Mouse (Mus musculus) adrenal gland, postnatal 25 days (tissue): ENCODE measurements around the gene Usp9x. TPM values are rescaled to one million over a fixed set of nuclear protein-coding genes. Genes with fewer than 3 reads are reported as not detected.
A peak's percentile ranks its signal among the peaks of the same experiment; 100 is the strongest.

Experiments used
- DNase-seq: peaks from one replicate; pipeline ENCODE4 v3.0.0; 2021; ENCODE audit warnings: mixed read lengths
- total RNA-seq: library from RNA; stranded (reverse); gene quantifications from 2 replicates; pipeline ENCODE4 v1.2.3, GENCODE M21; 2021

The Usp9x gene
- total RNA-seq, 1 experiment from 2014 or later: 186 TPM

DNA sequence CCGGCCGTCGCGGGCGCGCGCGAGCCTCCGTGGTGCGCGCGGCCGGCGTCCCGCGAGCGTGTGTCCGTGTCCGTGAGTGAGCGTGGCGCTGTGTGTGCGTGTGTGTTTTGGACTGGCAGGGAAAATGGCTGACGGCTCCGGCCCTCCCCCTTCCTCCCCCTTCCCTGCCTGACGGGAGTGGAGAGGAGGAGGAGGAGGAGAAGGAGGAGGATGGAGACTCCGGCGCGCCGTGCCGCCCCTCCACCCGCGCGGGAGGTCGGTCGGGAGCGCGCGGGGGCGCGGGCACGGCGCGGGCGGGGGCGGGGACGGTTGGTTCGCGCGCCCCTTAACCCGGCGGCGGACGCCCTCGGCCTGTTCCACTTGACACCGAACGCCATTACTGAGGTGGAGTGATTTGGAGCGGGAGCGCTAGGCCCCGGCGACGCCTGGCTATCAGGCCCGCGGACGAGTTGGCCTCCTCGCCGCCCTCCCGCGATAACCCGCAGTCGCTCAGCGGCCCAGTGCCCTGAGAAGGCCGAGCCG lies 1.2 kb downstream of the Usp9x start:
- peak; percentile 73 for DNase-seq

DNA sequence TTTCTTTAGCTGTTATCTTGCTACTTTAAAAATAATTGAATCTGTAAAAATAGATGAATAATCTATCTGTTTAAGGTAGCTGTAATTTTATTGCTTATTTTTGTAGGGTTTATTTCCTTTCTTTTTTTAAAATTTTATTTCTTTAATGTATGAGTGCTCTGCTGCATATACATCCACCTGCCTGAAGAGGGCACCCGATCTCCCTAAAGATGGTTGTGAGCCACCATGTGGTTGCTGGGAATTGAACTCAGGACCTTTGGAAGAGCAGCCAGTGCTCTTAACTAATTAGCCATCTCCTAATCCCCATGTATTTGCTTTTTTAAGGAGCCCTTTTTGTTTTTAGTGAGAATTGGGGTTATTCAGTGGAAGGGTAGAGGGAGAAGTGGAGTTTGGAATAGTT lies 14.3 kb downstream of the Usp9x start:
- no peak for DNase-seq

DNA sequence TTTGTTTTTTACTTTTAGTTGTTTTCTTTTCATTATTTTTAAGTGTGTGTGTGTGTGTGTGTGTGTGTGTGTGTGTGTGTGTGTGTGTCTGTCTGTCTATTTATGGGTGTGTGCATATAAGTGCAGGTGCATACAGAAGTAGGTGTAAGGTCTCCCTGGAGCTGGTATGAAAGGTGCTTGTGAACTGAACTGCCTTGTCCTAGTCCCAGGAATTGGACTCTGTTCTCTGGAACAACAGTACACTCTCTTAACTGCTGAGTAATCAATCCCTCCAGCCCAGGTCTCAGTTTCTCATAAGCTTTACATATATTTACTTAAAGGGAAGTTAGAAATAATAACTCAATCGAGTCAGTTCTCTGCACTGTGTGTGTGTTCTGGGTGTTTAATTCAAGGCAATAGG lies 25.7 kb downstream of the Usp9x start:
- no peak for DNase-seq

DNA sequence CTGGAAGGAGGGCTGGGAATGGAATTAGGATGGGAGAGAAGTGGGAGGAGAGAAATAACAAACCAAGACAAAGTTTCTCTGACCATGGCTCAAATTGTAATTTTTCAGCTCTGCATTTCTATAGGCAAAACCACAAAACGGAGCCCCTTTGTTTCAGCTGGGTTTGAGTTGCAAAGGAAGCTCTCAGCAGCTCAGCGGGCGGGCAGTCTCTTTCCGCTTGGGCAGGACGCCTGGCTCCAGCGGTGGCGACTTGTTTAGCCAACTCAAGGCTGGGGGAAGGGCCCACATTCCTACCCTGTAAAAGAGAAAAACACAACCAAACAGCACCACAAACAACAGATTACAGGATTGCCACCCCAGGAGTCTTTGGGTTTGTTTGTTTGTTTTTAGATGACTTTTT lies 135.2 kb downstream of the Usp9x start:
- peak; percentile 8 for DNase-seq

DNA sequence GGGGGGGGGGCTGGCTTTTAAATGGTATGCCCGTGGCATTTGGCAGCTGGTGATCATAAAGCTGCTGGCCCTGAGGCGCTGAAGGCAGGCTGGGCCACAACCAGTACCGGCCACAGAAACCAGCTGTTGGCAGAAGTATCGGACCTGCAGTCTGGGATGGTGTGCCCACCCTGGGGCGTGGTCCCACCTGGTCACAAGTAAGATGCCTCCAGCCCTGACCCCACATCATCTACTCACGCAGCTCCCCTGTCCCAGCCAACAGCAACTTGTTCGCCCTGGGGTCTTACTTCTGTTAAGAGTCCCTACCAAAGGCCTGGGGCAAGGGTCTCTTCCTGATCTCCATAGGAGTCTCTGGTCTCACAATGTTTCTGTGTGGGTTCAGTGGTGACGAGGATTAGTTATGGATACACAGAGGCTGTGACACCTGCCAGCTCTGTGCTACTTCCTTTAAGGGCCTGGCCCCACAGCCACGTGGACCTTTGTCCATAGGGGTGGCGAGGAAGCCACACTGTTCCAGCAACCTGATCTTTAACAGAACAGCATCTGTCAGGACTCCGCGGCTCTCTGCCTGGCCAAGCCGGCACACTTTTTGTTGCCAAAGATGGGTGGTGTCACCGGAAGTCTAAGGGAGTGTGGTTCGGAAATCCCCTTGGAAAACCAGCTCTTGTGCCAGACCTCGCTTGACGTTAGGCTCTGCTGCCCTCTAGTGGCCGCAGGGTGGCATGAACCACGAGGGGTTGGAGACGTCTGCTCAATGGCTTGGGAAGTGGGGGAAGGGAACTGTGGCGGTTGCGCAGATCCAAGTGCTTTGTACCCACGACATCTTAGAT lies 136.4 kb downstream of the Usp9x start:
- peak; percentile 83 for DNase-seq

DNA sequence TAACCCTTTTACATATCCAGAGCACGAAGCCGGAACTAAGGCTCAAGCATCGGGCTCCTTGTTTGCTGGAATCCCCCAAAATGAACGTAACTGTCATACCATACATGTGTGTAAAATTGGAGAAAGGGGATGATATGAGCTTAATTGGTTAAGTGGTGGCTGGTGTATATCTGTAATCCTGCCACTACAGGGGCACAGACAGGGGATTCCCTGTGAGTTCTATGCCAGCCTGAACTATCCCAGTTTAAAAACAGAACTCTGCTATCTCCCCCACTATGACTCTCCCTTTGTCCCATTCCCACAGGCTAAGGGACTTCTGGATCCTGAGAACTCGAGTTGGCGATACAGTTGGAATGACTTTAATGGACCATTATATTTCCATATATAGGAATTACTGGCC lies 137.1 kb downstream of the Usp9x start:
- no peak for DNase-seq

DNA sequence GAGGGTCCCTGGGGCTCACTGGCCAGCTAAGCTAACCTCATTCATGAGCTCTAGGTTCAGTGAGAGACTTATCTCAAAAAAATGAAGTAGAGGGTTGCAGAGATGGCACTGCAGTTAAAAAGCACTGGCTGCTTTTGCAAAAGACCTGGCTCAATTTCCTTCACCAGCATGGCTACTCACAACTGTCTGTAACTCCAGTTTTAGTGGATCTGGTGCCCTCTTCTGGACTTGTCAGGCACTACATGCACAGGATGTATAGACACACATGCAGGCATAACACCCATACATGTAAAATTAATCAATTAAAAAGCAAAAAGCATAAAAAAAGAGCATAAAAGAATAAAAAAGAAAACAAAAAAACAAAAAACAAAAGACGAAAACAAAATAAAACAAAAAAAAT lies 143.0 kb downstream of the Usp9x start:
- no peak for DNase-seq

Other genes starting within 250 kb of the Usp9x start
- 381 and 382 TPM in 2 replicates for gene Ddx3x, start 209.5 kb downstream of the Usp9x start, total RNA-seq